Mouse (Mus musculus) splenic B cell, adult 2 months (primary cell): Measurements from ENCODE around the gene Gckr.
"Not testable (repeated sequence)": the region's sequence is repeated elsewhere in the genome, so short reads cannot be mapped to it uniquely, and the experiment has no call there.

ENCODE experiments used
- DNase-seq: peaks from one replicate; pipeline ENCODE4 v3.0.0-alpha.2; 2011; ENCODE audit warnings: low read depth, low spot score
- H3K27me3 ChIP-seq: 2 replicates; pipeline ENCODE4 v1.6.1; 2012; ENCODE audit warnings: mild to moderate bottlenecking, low read length, moderate library complexity, mixed read lengths; ENCODE audit not compliant: control insufficient read depth, poor library complexity, insufficient read depth, severe bottlenecking
- H3K36me3 ChIP-seq: 2 replicates; pipeline ENCODE4 v1.6.1; 2012; ENCODE audit warnings: mild to moderate bottlenecking, low read length, moderate library complexity, mixed read lengths; ENCODE audit not compliant: control insufficient read depth, poor library complexity, insufficient read depth, severe bottlenecking

The Gckr gene

GRCm38 (mm10) chr5:31326850-31327249 lies 29.6 kb downstream of the Gckr start:
- Histone ChIP-seq H3K27me3 (no peaks in the 10 kb centered on the region), H3K36me3 (no peaks in the 10 kb centered on the region)
- peak; percentile 52 for DNase-seq

GRCm38 (mm10) chr5:31328255-31328654 lies 31.0 kb downstream of the Gckr start:
- Histone ChIP-seq H3K36me3 (no peaks in the 10 kb centered on the region), H3K27me3 (no peaks in the 10 kb centered on the region)
- DNase-seq: peak; percentile 74

- not testable (repeated sequence) for H3K27me3 ChIP-seq, H3K36me3 ChIP-seq, DNase-seq
Measured at GRCm38 (mm10) chr5:31357586-31357985, 60.3 kb downstream of the Gckr start.

GRCm38 (mm10) chr5:31360955-31361354 lies 63.7 kb downstream of the Gckr start:
- Histone ChIP-seq H3K36me3 (no peaks in the 10 kb centered on the region), H3K27me3 (no peaks in the 10 kb centered on the region)
- peak; percentile 9 for DNase-seq
